Mouse (Mus musculus) embryo, embryonic 10 days (tissue): Measurements from ENCODE around the gene Zbtb33.

Experiments
- DNase-seq: peaks from one replicate; pipeline ENCODE4 v3.0.0-alpha.2; 2015; ENCODE audit warnings: low spot score

The Zbtb33 gene

DNA sequence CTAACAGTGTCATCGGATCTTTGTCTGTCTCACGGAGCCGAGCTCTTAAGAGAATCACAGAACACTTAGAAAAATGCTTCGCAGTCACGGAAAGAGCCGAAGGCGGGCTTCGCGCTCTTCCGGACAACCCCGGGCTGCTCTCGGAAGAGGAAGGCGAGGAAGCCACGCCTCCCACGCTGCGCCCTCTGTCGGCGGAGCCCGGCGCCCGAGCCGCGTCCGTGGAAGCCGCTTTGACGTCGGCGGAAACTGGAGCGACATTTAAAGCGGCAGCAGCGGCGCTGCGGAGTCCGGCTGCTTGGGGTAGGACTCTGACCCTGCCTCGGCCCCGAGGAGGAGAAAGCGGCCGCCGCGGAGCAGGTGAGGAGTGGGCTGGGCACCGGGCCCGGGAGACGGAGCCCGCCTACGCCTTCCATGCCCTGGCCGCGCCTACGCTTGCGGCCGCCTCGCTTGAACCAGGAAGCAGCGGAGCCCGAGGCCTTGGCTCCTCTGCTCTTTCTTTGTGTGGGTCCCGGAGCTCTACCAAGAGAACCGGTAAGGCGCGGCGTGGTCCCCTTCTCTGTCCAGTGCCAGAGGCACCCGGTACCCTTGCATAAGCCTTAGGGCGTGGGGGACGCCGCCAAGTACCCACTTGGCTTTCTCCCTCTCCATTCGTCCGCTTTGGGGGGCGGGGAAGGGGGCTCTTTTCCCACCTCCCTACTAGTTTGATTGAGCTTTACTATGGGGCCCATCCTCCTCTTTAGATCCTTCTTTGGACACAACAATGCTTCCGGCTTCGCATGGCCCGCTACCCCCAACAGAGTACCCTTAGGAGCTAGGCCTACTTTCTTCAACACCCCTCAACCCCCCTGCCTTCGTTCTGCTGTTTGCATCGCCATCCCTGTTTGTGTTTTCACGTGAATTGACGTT is at the start of gene Zbtb33:
Gene Zbtb33, plus strand, starts transcription at position 242 of the 906 bp plus-strand sequence.
- DNase-seq: peak; percentile 88

GRCm38 (mm10) chrX:38159097-38159496 is 30.5 kb upstream of the Zbtb33 start:
- DNase-seq: no peak

DNA sequence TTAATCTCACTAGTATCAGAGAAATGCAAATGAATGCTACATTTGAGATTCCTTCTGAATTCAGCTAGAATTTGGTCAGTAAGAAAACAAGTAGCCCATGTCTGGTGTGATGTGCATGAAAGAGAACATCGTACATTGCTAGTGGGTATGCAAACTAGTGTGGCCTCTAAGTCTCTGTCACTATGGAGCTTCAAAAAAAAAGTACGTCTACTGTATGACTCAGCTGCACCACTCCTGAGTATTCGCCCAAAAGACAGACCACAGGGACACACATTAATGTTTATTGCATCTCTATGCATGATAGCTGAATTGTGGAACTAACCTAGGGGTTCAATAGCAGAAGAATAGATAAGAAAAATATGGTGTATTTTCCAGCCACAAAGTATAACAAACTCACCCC is 24.3 kb upstream of the Zbtb33 start:
- no peak for DNase-seq

DNA sequence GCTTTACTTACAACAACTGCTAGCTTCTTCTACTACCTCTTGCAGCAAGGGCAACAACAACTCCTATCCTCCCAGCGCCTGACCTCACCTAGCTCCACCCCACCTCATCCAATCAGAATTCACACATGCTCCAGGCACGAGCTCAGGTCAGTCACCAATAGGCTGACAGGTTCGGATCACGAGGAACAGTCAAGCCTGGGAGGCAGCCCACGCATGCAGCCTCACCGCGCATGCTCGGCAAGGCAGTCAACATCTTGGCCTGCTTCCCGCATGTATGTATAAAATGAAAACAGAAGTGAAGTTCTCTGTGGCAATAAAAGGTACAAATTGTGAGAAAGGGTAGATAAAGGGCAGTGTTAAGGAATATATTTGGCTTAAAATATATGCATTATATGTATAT is 23.5 kb upstream of the Zbtb33 start:
- DNase-seq: no peak

GRCm38 (mm10) chrX:38166592-38166991 is 23.0 kb upstream of the Zbtb33 start:
- DNase-seq: no peak

DNA sequence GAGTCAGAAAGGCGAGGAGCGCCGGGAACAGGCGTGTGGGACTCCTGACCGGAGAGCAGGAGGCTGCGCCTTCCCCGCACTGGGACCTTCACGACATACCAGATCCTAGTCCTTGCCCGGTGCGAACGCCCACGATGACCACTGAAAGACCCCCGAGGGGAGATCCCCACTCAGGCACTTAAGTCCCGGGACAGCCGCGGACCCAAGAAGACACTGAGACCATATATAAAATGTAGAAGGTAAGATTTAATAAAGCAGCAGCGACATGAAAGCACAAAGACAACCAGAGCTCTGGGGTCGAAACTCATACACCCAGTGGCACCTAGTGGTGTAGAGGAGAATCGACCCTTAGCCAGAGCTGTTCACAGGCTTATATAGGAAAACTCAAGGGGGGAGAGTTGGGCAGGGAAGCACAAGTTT is 9.7 kb upstream of the Zbtb33 start:
- peak; percentile 61 for DNase-seq

DNA sequence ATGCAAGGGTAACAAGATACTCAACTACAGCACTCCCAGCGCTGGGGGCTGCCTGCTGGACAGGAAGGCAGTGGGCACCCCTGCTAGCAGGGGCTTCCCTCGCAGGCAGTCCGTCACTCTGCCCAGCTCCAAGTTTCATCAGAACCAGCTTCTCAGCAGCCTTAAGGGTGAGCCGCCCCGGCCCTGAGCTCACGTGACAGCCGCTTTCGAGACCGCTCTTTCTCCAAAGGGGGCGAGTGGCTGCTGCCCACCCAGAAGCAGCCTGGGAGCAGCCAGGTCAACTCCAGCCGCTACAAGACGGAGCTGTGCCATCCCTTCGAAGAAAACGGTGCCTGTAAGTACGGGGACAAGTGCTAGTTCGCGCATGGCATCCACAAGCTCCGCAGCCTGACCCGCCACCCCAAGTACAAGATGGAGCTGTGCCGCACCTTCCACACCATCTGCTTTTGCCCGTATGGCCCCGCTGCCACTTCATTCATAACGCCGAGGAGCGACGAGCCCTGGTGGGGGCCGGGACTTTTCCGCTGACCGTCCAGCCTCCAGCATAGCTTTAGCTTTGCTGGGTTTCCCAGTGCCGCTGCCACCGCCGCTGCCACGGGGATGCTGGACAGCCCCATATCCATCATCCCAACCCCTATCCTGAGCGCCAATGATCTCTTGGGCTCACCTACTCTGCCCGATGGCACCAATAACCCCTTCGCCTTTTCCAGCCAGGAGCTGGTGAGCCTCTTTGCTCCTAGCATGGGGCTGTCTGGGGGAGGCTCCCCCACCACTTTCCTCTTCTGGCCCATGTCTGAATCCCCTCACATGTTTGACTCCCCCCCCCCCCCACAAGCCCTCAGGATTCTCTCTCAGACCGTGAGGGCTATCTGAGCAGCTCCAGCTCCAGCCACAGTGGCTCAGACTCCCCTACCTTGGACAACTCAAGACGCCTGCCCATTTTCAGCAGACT is 8.7 kb upstream of the Zbtb33 start:
- peak; percentile 29 for DNase-seq

DNA sequence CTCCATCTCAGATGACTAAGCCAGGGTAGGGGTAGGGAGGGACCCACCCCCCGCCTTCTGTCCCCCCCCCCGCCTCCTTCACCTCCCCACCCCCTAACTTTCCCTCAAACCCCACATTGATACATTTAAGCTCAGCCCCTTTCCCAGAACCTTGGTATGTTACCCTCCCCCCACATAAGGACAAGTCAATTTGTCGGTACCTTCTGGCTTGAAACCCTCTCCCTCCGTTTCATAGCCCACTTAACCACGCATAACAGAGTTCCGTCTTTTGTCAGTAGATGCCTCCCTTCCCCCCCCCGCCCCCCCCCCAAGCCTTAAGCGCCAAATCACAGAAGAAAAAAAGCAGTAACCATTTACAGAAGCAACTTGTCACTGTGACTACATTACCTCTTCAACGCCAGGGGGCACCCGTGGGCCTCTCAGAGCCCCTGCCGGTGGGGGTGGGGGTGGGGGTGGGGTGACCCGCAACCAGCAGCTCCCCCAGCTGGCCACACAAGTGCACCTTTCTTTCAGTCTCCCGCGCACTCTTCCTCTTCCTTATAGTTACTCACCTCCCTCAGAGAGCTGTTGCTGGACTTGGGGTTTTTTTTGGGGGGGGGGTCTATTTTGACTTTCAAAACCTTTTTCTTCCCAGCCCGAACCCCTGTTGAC is 7.9 kb upstream of the Zbtb33 start:
- peak; percentile 49 for DNase-seq

DNA sequence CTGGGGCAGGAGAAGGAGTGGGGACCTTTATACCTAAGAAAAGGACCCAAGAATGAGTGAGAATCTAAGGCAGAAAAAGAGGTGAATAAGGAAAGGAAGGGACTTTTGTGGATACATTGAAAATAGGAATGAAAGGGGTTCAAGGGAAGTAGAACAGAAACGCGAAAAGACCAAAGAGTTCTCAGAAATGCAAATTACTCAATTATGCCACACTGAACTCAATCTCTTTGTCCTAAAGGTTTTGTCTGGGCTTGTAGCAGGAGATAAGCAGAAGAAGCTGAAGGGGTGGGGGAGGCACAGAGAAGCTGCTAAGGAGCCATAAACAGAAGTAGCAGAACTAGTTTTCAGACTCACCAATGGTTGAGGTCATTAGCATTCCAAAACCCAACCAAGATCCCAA is 4.1 kb upstream of the Zbtb33 start:
- DNase-seq: no peak

DNA sequence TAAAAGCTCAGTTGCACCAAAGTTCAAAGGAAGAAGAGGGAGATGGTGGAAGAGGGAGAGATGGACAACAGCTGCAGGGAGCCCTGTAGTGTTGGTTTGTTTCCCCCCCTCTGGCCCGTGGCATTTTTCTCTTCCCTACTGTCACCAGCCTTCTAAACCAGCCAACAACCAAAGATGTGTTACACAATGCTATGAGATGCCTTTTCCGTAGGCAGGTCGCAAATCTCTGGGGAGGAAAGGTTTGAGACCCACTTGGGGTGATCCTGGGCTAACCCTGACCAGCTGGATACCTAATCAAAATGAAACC is 818 bp downstream of the Zbtb33 start:
- no peak for DNase-seq

DNA sequence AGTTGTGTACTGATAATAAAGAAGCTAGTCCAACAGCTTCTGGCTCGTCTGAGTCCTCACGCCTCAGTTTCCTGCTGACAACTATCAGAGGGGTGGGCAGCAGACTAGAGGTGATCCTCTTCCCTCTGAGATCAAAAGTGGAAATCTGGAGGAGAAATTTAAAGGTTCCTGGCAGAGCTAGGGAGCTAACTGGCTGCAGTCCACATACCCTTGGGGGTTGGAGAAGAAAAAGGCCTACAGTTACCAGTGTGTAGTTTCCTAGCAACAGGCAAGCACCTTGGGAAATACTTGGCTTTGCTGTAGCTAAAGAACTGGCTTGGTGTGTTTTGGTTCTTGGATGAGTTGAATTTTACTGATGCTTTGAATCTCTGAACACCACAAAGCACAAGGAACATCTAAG is 12.2 kb downstream of the Zbtb33 start:
- no peak for DNase-seq

GRCm38 (mm10) chrX:38207392-38207791 is 17.8 kb downstream of the Zbtb33 start:
- DNase-seq: no peak

- no peak for DNase-seq
These were observed 27.5 kb downstream of the Zbtb33 start for GRCm38 (mm10) chrX:38216986-38217675.

DNA sequence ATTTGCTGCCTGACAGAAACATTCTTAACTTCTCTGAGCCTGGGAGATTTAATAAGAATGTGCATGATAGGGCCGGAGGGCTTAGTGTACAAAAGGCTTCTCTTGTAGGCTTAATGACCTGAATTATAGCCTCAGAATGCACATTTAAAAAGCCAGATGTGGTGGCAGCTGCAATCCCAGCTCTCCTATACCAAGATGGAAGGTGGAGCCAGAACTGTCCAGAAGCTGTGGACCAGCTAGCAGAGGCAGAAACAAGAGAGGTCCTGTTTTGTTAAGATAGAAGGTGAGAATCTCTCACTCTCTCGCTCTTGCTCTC is 28.0 kb downstream of the Zbtb33 start:
- DNase-seq: no peak

GRCm38 (mm10) chrX:38222757-38223156 is 33.2 kb downstream of the Zbtb33 start:
- DNase-seq: no peak

DNA sequence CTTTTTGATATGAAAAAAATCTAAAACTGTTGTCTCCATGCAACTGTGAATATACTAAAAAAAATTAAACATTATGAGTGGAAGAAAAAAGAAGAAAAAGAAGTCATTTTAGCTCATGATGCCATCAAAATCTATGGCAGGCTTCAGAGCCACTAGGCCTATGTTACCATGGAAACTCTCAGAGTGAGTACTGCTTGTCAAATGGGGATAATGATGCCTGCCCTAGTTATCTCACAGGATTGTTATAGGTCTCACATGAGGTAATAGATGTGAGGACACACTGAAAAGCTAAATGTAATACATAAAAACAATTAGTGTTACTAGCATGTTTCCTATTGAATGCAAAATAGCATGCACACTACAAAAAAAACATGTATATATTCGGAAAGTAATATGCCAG is 40.3 kb downstream of the Zbtb33 start:
- DNase-seq: no peak

GRCm38 (mm10) chrX:38237731-38238130 is 48.1 kb downstream of the Zbtb33 start:
- DNase-seq: peak; percentile 47
